Mouse (Mus musculus) midbrain, embryonic 16.5 days (tissue): ENCODE measurements around the gene Ccp110. TPM values are rescaled to one million over a fixed set of nuclear protein-coding genes. Genes with fewer than 3 reads are reported as not detected.

Experiments used
- ATAC-seq: fragments of 200-750 bp; cut with Nextera tagmentation; 2 replicates; pipeline ENCODE4 v1.8.0; 2017; ENCODE audit warnings: moderate TSS enrichment
- H3K27ac ChIP-seq: fragments of 300-500 bp; sonication (generic); 2 replicates; pipeline ENCODE4 v1.5.1; 2014; ENCODE audit warnings: mild to moderate bottlenecking, low read length, mixed read lengths
- H3K27me3 ChIP-seq: fragments of 300-500 bp; sonication (generic); 2 replicates; pipeline ENCODE4 v1.6.1; 2014; ENCODE audit warnings: low read depth, low read length, mixed read lengths; ENCODE audit not compliant: control insufficient read depth, insufficient read depth
- H3K36me3 ChIP-seq: fragments of 300-500 bp; sonication (generic); 2 replicates; pipeline ENCODE4 v1.6.1; 2014; ENCODE audit warnings: mild to moderate bottlenecking, low read length, moderate library complexity, mixed read lengths; ENCODE audit not compliant: control insufficient read depth, insufficient read depth
- H3K4me1 ChIP-seq: fragments of 300-500 bp; sonication (generic); 2 replicates; pipeline ENCODE4 v1.6.1; 2014; ENCODE audit warnings: mild to moderate bottlenecking, low read length, mixed read lengths; ENCODE audit not compliant: control insufficient read depth, insufficient read depth
- H3K4me2 ChIP-seq: fragments of 300-500 bp; sonication (generic); 2 replicates; pipeline ENCODE4 v1.6.1; 2014; ENCODE audit warnings: mild to moderate bottlenecking, low read length, mixed read lengths
- H3K4me3 ChIP-seq: fragments of 300-500 bp; sonication (generic); 2 replicates; pipeline ENCODE4 v1.5.1; 2014; ENCODE audit warnings: low read depth, mild to moderate bottlenecking, low read length, moderate library complexity, mixed read lengths
- H3K9ac ChIP-seq: fragments of 300-500 bp; sonication (generic); 2 replicates; pipeline ENCODE4 v1.6.1; 2014; ENCODE audit warnings: low read depth, low read length, mixed read lengths
- H3K9me3 ChIP-seq: fragments of 300-500 bp; sonication (generic); replicated peaks from 2 replicates; pipeline ENCODE4 v1.6.1; 2014; ENCODE audit warnings: mild to moderate bottlenecking, low read length, mixed read lengths; ENCODE audit not compliant: control insufficient read depth, poor library complexity, severe bottlenecking
- WGBS: fragments of 180-500 bp; shearing (Covaris S2); extraction: QIAGEN DNeasy Blood & Tissue Kit; methylation state at CpG from one replicate; pipeline ENCODE4 v1.1.7; 2014; 5-methylcytosine and 5-hydroxymethylcytosine counted together
- polyA plus RNA-seq: library from polyadenylated mRNA; unstranded; fragments of >200 nt; fragmentation: Nextera tagmentation; extraction: Ambion mirVana; gene quantifications from 2 replicates; pipeline ENCODE4 v1.2.1, GENCODE M21; 2015

Ccp110 gene
- polyA plus RNA-seq, 1 experiment from 2014 or later, result 33.1 TPM

GRCm38 (mm10) chr7:118756490-118757265 is 44.3 kb downstream of the Ccp110 start:
- Histone ChIP-seq H3K36me3 (peaks cover 43% of the 10 kb centered on the region), H3K9ac (no peak overlapping the region), H3K4me2 (no peak overlapping the region), H3K4me3 (no peak overlapping the region), H3K9me3 (no peaks in the 10 kb centered on the region), H3K4me1 (no peaks in the 10 kb centered on the region), H3K27me3 (no peaks in the 10 kb centered on the region), H3K27ac (no peak overlapping the region)
- ATAC-seq, result no peak
- WGBS, result 95% methylated on average over 24 of the region's 24 CpGs

- ATAC-seq, result no peak
- Histone ChIP-seq H3K9me3 (no peaks in the 10 kb centered on the region), H3K27ac (no peak overlapping the region), H3K4me2 (no peak overlapping the region), H3K36me3 (peaks cover 48% of the 10 kb centered on the region), H3K9ac (no peak overlapping the region), H3K4me3 (no peak overlapping the region), H3K4me1 (no peaks in the 10 kb centered on the region), H3K27me3 (no peaks in the 10 kb centered on the region)
- 56% methylated on average over 4 of the region's 4 CpGs for WGBS
These were observed 46.0 kb downstream of the Ccp110 start for GRCm38 (mm10) chr7:118758369-118758768.

GRCm38 (mm10) chr7:118759372-118759771 is 47.0 kb downstream of the Ccp110 start:
- no peak for ATAC-seq
- Histone ChIP-seq H3K9ac (no peak overlapping the region), H3K27ac (no peak overlapping the region), H3K27me3 (no peaks in the 10 kb centered on the region), H3K4me2 (no peak overlapping the region), H3K4me3 (no peak overlapping the region), H3K36me3 (peaks cover 47% of the 10 kb centered on the region), H3K4me1 (no peaks in the 10 kb centered on the region), H3K9me3 (no peaks in the 10 kb centered on the region)
- 70% methylated on average over 5 of the region's 5 CpGs for WGBS

- 91% methylated on average over 11 of the region's 11 CpGs for WGBS
- Histone ChIP-seq H3K9me3 (no peaks in the 10 kb centered on the region), H3K36me3 (peaks cover 30% of the 10 kb centered on the region), H3K27me3 (no peaks in the 10 kb centered on the region), H3K4me1 (no peaks in the 10 kb centered on the region), H3K4me2 (no peak overlapping the region), H3K27ac (no peak overlapping the region), H3K4me3 (no peak overlapping the region), H3K9ac (no peak overlapping the region)
- ATAC-seq, result no peak
These were observed 51.6 kb downstream of the Ccp110 start for GRCm38 (mm10) chr7:118763939-118764338.

- 89% methylated on average over 14 of the region's 14 CpGs for WGBS
- peaks cover 30% of the 10 kb centered on the region for H3K36me3 ChIP-seq
These were observed 52.4 kb downstream of the Ccp110 start for GRCm38 (mm10) chr7:118764725-118765124.

GRCm38 (mm10) chr7:118765604-118766003 is 53.3 kb downstream of the Ccp110 start:
- no peaks in the 10 kb centered on the region for H3K4me1 ChIP-seq
- H3K4me2 ChIP-seq, result no peak overlapping the region
- WGBS, result 73% methylated on average over 8 of the region's 8 CpGs
- no peaks in the 10 kb centered on the region for H3K27me3 ChIP-seq
- no peak; the same call in 1 of the 2 replicates for ATAC-seq
- H3K4me3 ChIP-seq, result no peak overlapping the region
- H3K27ac ChIP-seq, result no peak overlapping the region
- peaks cover 23% of the 10 kb centered on the region for H3K36me3 ChIP-seq
- H3K9ac ChIP-seq, result no peak overlapping the region
- no peaks in the 10 kb centered on the region for H3K9me3 ChIP-seq

More at GRCm38 (mm10) chr7:118764725-118765124, 52.4 kb downstream of the Ccp110 start:
- Histone ChIP-seq H3K27me3 (no peaks in the 10 kb centered on the region), H3K9ac (no peak overlapping the region), H3K27ac (no peak overlapping the region), H3K4me1 (no peaks in the 10 kb centered on the region), H3K9me3 (no peaks in the 10 kb centered on the region), H3K4me2 (no peak overlapping the region), H3K4me3 (no peak overlapping the region)
- ATAC-seq, result no peak

- no peaks in the 10 kb centered on the region for H3K9me3 ChIP-seq
- peak overlapping the region; percentile 16; the same call in 1 of the 2 replicates for H3K4me2 ChIP-seq
- H3K4me1 ChIP-seq, result no peaks in the 10 kb centered on the region
- peak; percentile 34 for ATAC-seq
- H3K27ac ChIP-seq, result no peak overlapping the region
- H3K4me3 ChIP-seq, result no peak overlapping the region
- H3K27me3 ChIP-seq, result no peaks in the 10 kb centered on the region
- 48% methylated on average over 18 of the region's 18 CpGs for WGBS
- H3K9ac ChIP-seq, result no peak overlapping the region
- peaks cover 18% of the 10 kb centered on the region for H3K36me3 ChIP-seq
These were observed 53.9 kb downstream of the Ccp110 start for GRCm38 (mm10) chr7:118766119-118766833.

- H3K9me3 ChIP-seq, result no peaks in the 10 kb centered on the region
- H3K4me1 ChIP-seq, result no peaks in the 10 kb centered on the region
- H3K4me3 ChIP-seq, result no peak overlapping the region
- H3K9ac ChIP-seq, result no peak overlapping the region
- H3K27me3 ChIP-seq, result no peaks in the 10 kb centered on the region
- H3K27ac ChIP-seq, result no peak overlapping the region
- H3K36me3 ChIP-seq, result peaks cover 13% of the 10 kb centered on the region
- H3K4me2 ChIP-seq, result no peak overlapping the region
- no peak for ATAC-seq
- WGBS, result 81% methylated on average over 5 of the region's 5 CpGs
These were observed 54.5 kb downstream of the Ccp110 start for GRCm38 (mm10) chr7:118766834-118767224.

- no peak overlapping the region for H3K4me2 ChIP-seq
- H3K27me3 ChIP-seq, result no peaks in the 10 kb centered on the region
- H3K9me3 ChIP-seq, result no peaks in the 10 kb centered on the region
- peaks cover 2% of the 10 kb centered on the region; the same call in 1 of the 2 replicates for H3K36me3 ChIP-seq
- H3K4me3 ChIP-seq, result no peak overlapping the region
- no peak overlapping the region for H3K9ac ChIP-seq
- H3K27ac ChIP-seq, result no peak overlapping the region
- H3K4me1 ChIP-seq, result no peaks in the 10 kb centered on the region
- no peak for ATAC-seq
- 86% methylated on average over 8 of the region's 8 CpGs for WGBS
These were observed 56.9 kb downstream of the Ccp110 start for GRCm38 (mm10) chr7:118769208-118769607.
